ENCODE assay signal across 7 mouse cellular contexts in the genomic region with DNA sequence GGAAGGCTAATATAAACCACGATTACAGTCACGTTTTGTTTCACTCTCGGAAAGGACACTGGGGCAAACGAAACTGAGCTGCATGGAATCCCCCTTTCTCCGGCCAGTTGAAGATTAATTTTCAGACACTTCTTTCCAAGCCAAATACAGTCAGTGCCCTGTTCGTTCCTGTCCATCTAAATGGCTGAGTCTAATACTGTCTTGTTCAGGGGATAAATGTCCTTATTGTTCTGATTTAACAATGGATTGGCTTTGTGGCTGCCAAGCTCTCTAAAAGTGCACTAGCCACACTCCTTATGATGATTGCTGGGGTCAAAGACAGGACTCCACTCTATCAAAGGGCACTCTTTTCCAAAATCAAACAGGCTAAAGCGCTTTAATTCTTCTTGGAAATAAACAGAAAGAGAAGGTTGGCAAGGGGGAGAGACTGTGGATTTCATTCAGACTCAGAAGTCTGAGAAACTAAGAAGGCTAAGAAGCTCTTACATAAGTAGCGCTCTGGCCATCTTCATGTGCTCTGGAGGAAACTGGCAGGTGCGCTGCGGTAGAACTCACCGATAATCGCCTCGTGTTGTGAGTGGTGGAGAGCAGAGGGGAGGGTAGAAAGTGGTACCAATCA.
A peak's percentile ranks its signal among the peaks of the same experiment; 100 is the strongest.
DNase-seq lines count a peak whose midpoint lies in the region; ATAC-seq and TF ChIP-seq lines count a peak whose summit lies in the region.

No protein-coding gene starts in this region.

- no peaks in the 10 kb centered on the region for H3K4me1 ChIP-seq in lung, adult 2 months (ENCODE audit: control insufficient read depth, insufficient read depth, low read length)
- peaks cover 15% of the 10 kb centered on the region; the same call in 1 of the 2 replicates for H3K4me1 ChIP-seq in forebrain, embryonic 14.5 days (ENCODE audit: control insufficient read depth, insufficient read depth, low read length)
- peaks cover 8% of the 10 kb centered on the region; the same call in 1 of the 2 replicates for H3K4me1 ChIP-seq in neural tube, embryonic 11.5 days (ENCODE audit: control insufficient read depth, insufficient read depth, low read length)
- H3K4me1 ChIP-seq in liver, embryonic 12.5 days: no peaks in the 10 kb centered on the region

- peak; percentile 75 for ATAC-seq in forebrain, embryonic 14.5 days
- peak; percentile 73 for ATAC-seq in neural tube, embryonic 11.5 days (ENCODE audit: insufficient read depth, low FRiP score, low TSS enrichment)
- no peak for ATAC-seq in liver, embryonic 12.5 days

- peak overlapping the region; percentile 26 for H3K4me3 ChIP-seq in lung, adult 2 months (replicated peaks; ENCODE audit: extremely low read depth, low read depth, low read length)
- H3K4me3 ChIP-seq in forebrain, embryonic 14.5 days (ENCODE audit: low read depth, low read length): peak overlapping the region; percentile 8; the same call in 1 of the 2 replicates
- H3K4me3 ChIP-seq in neural tube, embryonic 11.5 days (ENCODE audit: low read depth, low read length): no peak overlapping the region
- H3K4me3 ChIP-seq in liver, embryonic 12.5 days: no peak overlapping the region

- no peaks in the 10 kb centered on the region for H3K27me3 ChIP-seq in forebrain, embryonic 14.5 days (replicated peaks; ENCODE audit: control insufficient read depth, insufficient read depth, low read length)
- no peaks in the 10 kb centered on the region for H3K27me3 ChIP-seq in neural tube, embryonic 11.5 days (ENCODE audit: control insufficient read depth, insufficient read depth, low read length)
- H3K27me3 ChIP-seq in liver, embryonic 12.5 days (replicated peaks): no peaks in the 10 kb centered on the region

- no peak for TF ChIP-seq POLR2A in lung, adult 2 months (IDR thresholded peaks at IDR 0.05; ENCODE audit: borderline replicate concordance, extremely low read depth, low read depth, low read length)

- H3K27ac ChIP-seq in forebrain, embryonic 14.5 days (ENCODE audit: low read depth, low read length): peak overlapping the region; percentile 77
- H3K27ac ChIP-seq in neural tube, embryonic 11.5 days (ENCODE audit: low read depth, low read length): peak overlapping the region; percentile 90
- no peak overlapping the region for H3K27ac ChIP-seq in liver, embryonic 12.5 days

- H3K4me2 ChIP-seq in forebrain, embryonic 14.5 days (ENCODE audit: low read length): peak overlapping the region; percentile 46
- peak overlapping the region; percentile 43 for H3K4me2 ChIP-seq in neural tube, embryonic 11.5 days (ENCODE audit: low read depth)
- H3K4me2 ChIP-seq in liver, embryonic 12.5 days: no peak overlapping the region

- TF ChIP-seq CTCF in lung, adult 2 months (IDR thresholded peaks at IDR 0.05; ENCODE audit: insufficient read depth, low read length): no peak

- H3K9ac ChIP-seq in forebrain, embryonic 14.5 days (ENCODE audit: low read length): peak overlapping the region; percentile 26; the same call in 1 of the 2 replicates
- peak overlapping the region; percentile 48 for H3K9ac ChIP-seq in neural tube, embryonic 11.5 days (ENCODE audit: low read length)
- no peak overlapping the region for H3K9ac ChIP-seq in liver, embryonic 12.5 days

- no peak for DNase-seq in lung, adult 2 months
- DNase-seq in lung, postnatal 25 days (ENCODE audit: low spot score): no peak
- DNase-seq in forebrain, embryonic 14.5 days (ENCODE audit: low spot score): peak; percentile 69
- peak; percentile 9 to 38 for DNase-seq in kidney, postnatal 36 days
- DNase-seq in neural tube, embryonic 11.5 days (ENCODE audit: low spot score): peak; percentile 55
- DNase-seq in urinary bladder, postnatal 10 days (ENCODE audit: low spot score): no peak

- 33% methylated on average over 13 of the region's 13 CpGs for WGBS in lung, adult 2 months
- WGBS in forebrain, embryonic 14.5 days: 9% methylated on average over 13 of the region's 13 CpGs
- WGBS in neural tube, embryonic 11.5 days: 34% methylated on average over 13 of the region's 13 CpGs
- 73% methylated on average over 13 of the region's 13 CpGs for whole genome bisulfite sequencing in liver, embryonic 12.5 days (ENCODE audit: insufficient replicate concordance)

- H3K36me3 ChIP-seq in forebrain, embryonic 14.5 days (ENCODE audit: control insufficient read depth, insufficient read depth, low read length): no peaks in the 10 kb centered on the region
- H3K36me3 ChIP-seq in neural tube, embryonic 11.5 days (ENCODE audit: control insufficient read depth, insufficient read depth, low read length): no peaks in the 10 kb centered on the region
- no peaks in the 10 kb centered on the region for H3K36me3 ChIP-seq in liver, embryonic 12.5 days

- H3K9me3 ChIP-seq in forebrain, embryonic 14.5 days (replicated peaks; ENCODE audit: control insufficient read depth, low read length): no peaks in the 10 kb centered on the region
- no peaks in the 10 kb centered on the region for H3K9me3 ChIP-seq in neural tube, embryonic 11.5 days (ENCODE audit: control insufficient read depth, low read length)
- H3K9me3 ChIP-seq in liver, embryonic 12.5 days (replicated peaks): no peaks in the 10 kb centered on the region

Comparison
In these comparisons a context has a peak if more than half of its experiments do, and no peak if none do; other contexts are left out.
1. DNase-seq: peak in forebrain, embryonic 14.5 days (single experiment), kidney, postnatal 36 days (2 of 2) and neural tube, embryonic 11.5 days (single experiment); none in lung, adult 2 months (single experiment), lung, postnatal 25 days (single experiment) and urinary bladder, postnatal 10 days (single experiment).
2. H3K4me3 ChIP-seq: peak in lung, adult 2 months (single experiment) and forebrain, embryonic 14.5 days (single experiment); none in neural tube, embryonic 11.5 days (single experiment) and liver, embryonic 12.5 days (single experiment).